Mouse (Mus musculus): ENCODE data around the gene Rangap1. TPM values are rescaled to one million over a fixed set of nuclear protein-coding genes. Genes with fewer than 3 reads are reported as not detected.

Gene Rangap1
- polyA plus RNA-seq, 1 experiment: 150 TPM

DNA sequence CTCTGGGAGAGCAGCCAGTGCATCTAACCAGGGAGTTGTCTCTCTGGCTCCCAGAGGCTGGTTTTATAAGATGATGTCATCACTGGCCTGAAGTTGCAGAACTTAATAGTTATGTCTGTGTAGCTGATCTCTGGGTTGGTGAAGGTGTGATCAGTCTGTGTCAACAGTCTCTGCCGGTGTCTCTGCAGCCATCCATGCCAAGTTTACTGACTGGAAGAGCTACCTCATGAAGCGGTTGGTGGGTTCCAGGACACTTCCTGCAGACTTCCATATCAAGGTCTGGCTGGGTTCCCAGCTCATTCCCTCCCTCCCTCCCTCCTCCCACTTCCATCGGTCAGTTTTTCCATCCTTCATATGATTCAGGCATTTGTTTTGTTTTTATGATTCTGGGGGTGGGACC lies 68.7 kb downstream of the Rangap1 start:
- H3K9me3 ChIP-seq: no peaks in the 10 kb centered on the region
- H3K27me3 ChIP-seq (replicated peaks): no peaks in the 10 kb centered on the region
- no peak overlapping the region for H3K4me3 ChIP-seq (replicated peaks)
- peaks cover 87% of the 10 kb centered on the region for H3K36me3 ChIP-seq (replicated peaks; ENCODE audit: low read length)
- H3K4me1 ChIP-seq: peaks cover 16% of the 10 kb centered on the region
- no peak for TF ChIP-seq FLI1 (IDR thresholded peaks at IDR 0.05; ENCODE audit: low read length)
- no peak for TF ChIP-seq GATA1 (IDR thresholded peaks at IDR 0.05; ENCODE audit: borderline replicate concordance, low read length)

- H3K9me3 ChIP-seq: no peaks in the 10 kb centered on the region
- H3K4me3 ChIP-seq (replicated peaks): no peak overlapping the region
- peaks cover 77% of the 10 kb centered on the region for H3K36me3 ChIP-seq (replicated peaks; ENCODE audit: low read length)
- TF ChIP-seq FLI1 (IDR thresholded peaks at IDR 0.05; ENCODE audit: low read length) (no peak), GATA1 (IDR thresholded peaks at IDR 0.05; ENCODE audit: borderline replicate concordance, low read length) (no peak)
- H3K27me3 ChIP-seq (replicated peaks): no peaks in the 10 kb centered on the region
- H3K4me1 ChIP-seq: peaks cover 17% of the 10 kb centered on the region
Observed at GRCm38 (mm10) chr15:81670231-81670640, 75.1 kb downstream of the Rangap1 start.

- H3K36me3 ChIP-seq (replicated peaks; ENCODE audit: low read length): peaks cover 50% of the 10 kb centered on the region
Observed at GRCm38 (mm10) chr15:81666957-81667356, 78.4 kb downstream of the Rangap1 start.

GRCm38 (mm10) chr15:81663697-81664561 lies 81.4 kb downstream of the Rangap1 start, which contains the start of gene L3mbtl2:
Gene L3mbtl2, plus strand, starts transcription at chr15:81663889.
- H3K4me3 ChIP-seq (replicated peaks): peak within 1 kb of the TSS; percentile 98
- peaks cover 25% of the 10 kb centered on the region for H3K4me1 ChIP-seq
- no peaks in the 10 kb centered on the region for H3K27me3 ChIP-seq (replicated peaks)
- H3K9me3 ChIP-seq: no peaks in the 10 kb centered on the region
- TF ChIP-seq FLI1 (IDR thresholded peaks at IDR 0.05; ENCODE audit: low read length): no peak
- TF ChIP-seq GATA1 (IDR thresholded peaks at IDR 0.05; ENCODE audit: borderline replicate concordance, low read length): no peak
- peaks cover 22% of the 10 kb centered on the region for H3K36me3 ChIP-seq (replicated peaks; ENCODE audit: low read length)

More at GRCm38 (mm10) chr15:81666957-81667356, 78.4 kb downstream of the Rangap1 start:
- TF ChIP-seq FLI1 (IDR thresholded peaks at IDR 0.05; ENCODE audit: low read length) (no peak), GATA1 (IDR thresholded peaks at IDR 0.05; ENCODE audit: borderline replicate concordance, low read length) (no peak)
- Histone ChIP-seq H3K4me3 (replicated peaks) (no peak overlapping the region), H3K27me3 (replicated peaks) (no peaks in the 10 kb centered on the region), H3K4me1 (peaks cover 25% of the 10 kb centered on the region), H3K9me3 (no peaks in the 10 kb centered on the region)

DNA sequence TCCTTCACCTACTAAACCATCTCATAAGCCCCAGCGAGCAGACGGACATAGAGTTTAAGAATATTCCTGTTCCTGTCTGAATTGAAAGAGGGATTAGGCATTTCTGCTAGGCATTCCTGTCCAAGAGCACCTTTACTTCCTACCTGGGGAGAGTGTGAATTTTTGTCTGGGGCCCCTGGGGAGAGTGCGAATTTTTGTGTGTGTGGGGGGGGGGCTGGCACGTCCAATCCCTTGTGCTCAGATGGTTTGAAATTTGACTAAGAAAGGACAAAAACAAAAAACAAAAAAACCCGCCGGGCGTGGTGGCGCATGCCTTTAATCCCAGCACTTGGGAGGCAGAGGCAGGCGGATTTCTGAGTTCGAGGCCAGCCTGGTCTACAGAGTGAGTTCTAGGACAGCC lies 82.0 kb downstream of the Rangap1 start:
- H3K9me3 ChIP-seq: no peaks in the 10 kb centered on the region
- no peaks in the 10 kb centered on the region for H3K27me3 ChIP-seq (replicated peaks)
- peaks cover 16% of the 10 kb centered on the region for H3K36me3 ChIP-seq (replicated peaks; ENCODE audit: low read length)
- H3K4me3 ChIP-seq (replicated peaks): peak overlapping the region; percentile 98
- no peak for TF ChIP-seq FLI1 (IDR thresholded peaks at IDR 0.05; ENCODE audit: low read length)
- no peak for TF ChIP-seq GATA1 (IDR thresholded peaks at IDR 0.05; ENCODE audit: borderline replicate concordance, low read length)
- H3K4me1 ChIP-seq: peaks cover 25% of the 10 kb centered on the region

GRCm38 (mm10) chr15:81661701-81662100 lies 83.6 kb downstream of the Rangap1 start:
- TF ChIP-seq FLI1 (IDR thresholded peaks at IDR 0.05; ENCODE audit: low read length) (no peak), GATA1 (IDR thresholded peaks at IDR 0.05; ENCODE audit: borderline replicate concordance, low read length) (no peak)
- Histone ChIP-seq H3K9me3 (no peaks in the 10 kb centered on the region), H3K27me3 (replicated peaks) (peaks cover 2% of the 10 kb centered on the region), H3K36me3 (replicated peaks; ENCODE audit: low read length) (no peaks in the 10 kb centered on the region), H3K4me1 (peaks cover 15% of the 10 kb centered on the region; the same call in 1 of the 2 replicates), H3K4me3 (replicated peaks) (no peak overlapping the region)

Other genes starting within 250 kb of the Rangap1 start
- 8.5 and 14.3 TPM in 2 replicates for gene Ep300, start 160.2 kb downstream of the Rangap1 start, polyA plus RNA-seq (2012; ENCODE audit: insufficient read depth, low replicate concordance)
- 3.1 and 6.9 TPM in 2 replicates for gene L3mbtl2, start 81.6 kb downstream of the Rangap1 start, polyA plus RNA-seq (2012; ENCODE audit: insufficient read depth, low replicate concordance)
- not detected in 2 replicates for gene Chadl, start 48.2 kb downstream of the Rangap1 start, polyA plus RNA-seq (2012; ENCODE audit: insufficient read depth, low replicate concordance)
- 15.0 and 23.1 TPM in 2 replicates for gene Zc3h7b, start 473 bp downstream of the Rangap1 start, polyA plus RNA-seq (2012; ENCODE audit: insufficient read depth, low replicate concordance)
- 6.1 and 10.8 TPM in 2 replicates for gene Tef, start 56.9 kb upstream of the Rangap1 start, polyA plus RNA-seq (2012; ENCODE audit: insufficient read depth, low replicate concordance)
- gene Tob2, start 113.3 kb upstream of the Rangap1 start, polyA plus RNA-seq (2012; ENCODE audit: insufficient read depth, low replicate concordance): 16.1 and 26.6 TPM in 2 replicates
- gene Phf5a, start 126.4 kb upstream of the Rangap1 start, polyA plus RNA-seq (2012; ENCODE audit: insufficient read depth, low replicate concordance): 4.8 and 12.6 TPM in 2 replicates
- gene Aco2, start 126.8 kb upstream of the Rangap1 start, polyA plus RNA-seq (2012; ENCODE audit: insufficient read depth, low replicate concordance): 36.5 and 110 TPM in 2 replicates
- gene Polr3h, start 180.7 kb upstream of the Rangap1 start, polyA plus RNA-seq (2012; ENCODE audit: insufficient read depth, low replicate concordance): 38.3 and 52.6 TPM in 2 replicates
- not detected in 2 replicates for gene Csdc2, start 191.2 kb upstream of the Rangap1 start, polyA plus RNA-seq (2012; ENCODE audit: insufficient read depth, low replicate concordance)
- 7.0 and 42.9 TPM in 2 replicates for gene Pmm1, start 215.4 kb upstream of the Rangap1 start, polyA plus RNA-seq (2012; ENCODE audit: insufficient read depth, low replicate concordance)
- not detected in 2 replicates for gene 1700029P11Rik, start 235.0 kb upstream of the Rangap1 start, polyA plus RNA-seq (2012; ENCODE audit: insufficient read depth, low replicate concordance)
- 7.9 and 8.1 TPM in 2 replicates for gene Xrcc6, start 242.3 kb upstream of the Rangap1 start, polyA plus RNA-seq (2012; ENCODE audit: insufficient read depth, low replicate concordance)

All from megakaryocyte, embryonic 14.5 days (primary cell).